Mouse (Mus musculus) heart, adult 18-20 months (tissue): ENCODE measurements around the gene Aifm3. TPM values are rescaled to one million over a fixed set of nuclear protein-coding genes. Genes with fewer than 3 reads are reported as not detected.

Experiments used
- DNase-seq, 2 experiments: peaks; one replicate each; pipeline ENCODE4 v3.0.0; 2021 to 2022; ENCODE audit warnings: mixed read lengths in 1 of 2
- long read RNA-seq, 2 experiments: library from polyadenylated mRNA; stranded (forward); transcript quantifications; one replicate each; pipeline ENCODE4 v2.0.0; 2021
- total RNA-seq, 2 experiments: library from RNA; stranded (reverse); gene quantifications; 2 replicates each; pipeline ENCODE4 v1.2.3; 2021

The Aifm3 gene
- total RNA-seq = under 1 TPM in 1 of 2 experiments, not detected in 1; 0.18 TPM
- long read RNA-seq, experiment 1 = 0 reads
- long read RNA-seq, experiment 2 = 0 reads

- DNase-seq = no peak
Measured at GRCm38 (mm10) chr16:17489469-17490111, at the start of gene Aifm3. Aifm3 (plus strand) TSS chr16:17489611.

DNA sequence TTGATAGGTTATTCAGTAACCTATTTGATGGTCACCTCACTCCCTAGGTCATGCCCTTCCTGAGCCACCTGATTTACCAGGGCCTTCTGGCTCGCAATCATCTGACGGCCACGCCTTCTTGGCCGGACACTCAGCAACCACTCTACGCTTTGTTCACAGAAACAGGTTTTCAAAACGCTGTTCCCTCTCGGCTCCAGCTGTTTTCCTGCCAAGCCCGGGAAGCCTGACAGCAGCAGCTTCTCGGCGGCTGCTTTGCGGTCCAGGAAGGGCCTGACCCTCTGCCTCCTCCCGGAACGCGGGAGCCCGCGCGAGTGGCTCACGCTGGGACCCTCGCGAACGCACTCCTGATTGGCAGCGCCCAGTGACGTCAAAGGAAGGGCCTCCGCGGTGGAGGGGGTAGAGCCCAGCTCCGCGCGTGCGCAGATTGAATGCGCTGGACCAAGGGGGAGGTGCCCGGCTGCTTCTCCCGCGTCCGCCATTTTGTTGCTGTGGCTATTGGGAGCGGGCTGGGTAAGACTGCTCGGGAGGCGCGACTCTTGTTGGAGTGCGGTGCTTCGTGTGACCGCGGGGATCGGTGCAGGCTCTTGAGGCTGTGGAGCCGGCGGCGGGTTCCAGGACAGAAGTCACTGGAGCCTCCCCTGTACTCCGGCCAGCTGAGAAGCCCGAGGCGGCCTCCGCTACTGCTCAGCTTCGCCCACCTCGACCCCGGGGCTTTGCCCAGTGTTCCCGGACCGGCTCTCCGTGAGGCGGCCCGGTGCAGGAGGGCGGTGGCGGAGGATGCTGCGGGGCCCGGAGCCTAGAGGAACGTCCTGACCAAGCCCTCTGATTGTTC is 37.7 kb upstream of the Aifm3 start, which contains the start of gene Crkl:
Crkl (plus strand) TSS at position 447 of the 832 bp plus-strand sequence.
- DNase-seq = peak; percentile 98 to 99

DNA sequence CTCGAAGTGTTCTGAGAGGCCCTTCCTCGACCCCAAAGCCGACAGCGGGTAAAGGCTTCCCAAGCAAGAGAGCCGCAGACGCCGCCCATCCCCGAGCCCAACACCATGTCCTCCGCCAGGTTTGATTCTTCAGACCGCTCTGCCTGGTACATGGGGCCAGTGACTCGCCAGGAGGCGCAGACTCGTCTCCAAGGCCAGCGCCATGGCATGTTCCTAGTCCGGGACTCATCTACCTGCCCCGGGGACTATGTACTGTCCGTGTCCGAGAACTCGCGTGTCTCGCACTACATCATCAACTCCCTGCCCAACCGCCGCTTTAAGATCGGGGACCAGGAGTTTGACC is 37.1 kb upstream of the Aifm3 start:
- no peak for DNase-seq

DNA sequence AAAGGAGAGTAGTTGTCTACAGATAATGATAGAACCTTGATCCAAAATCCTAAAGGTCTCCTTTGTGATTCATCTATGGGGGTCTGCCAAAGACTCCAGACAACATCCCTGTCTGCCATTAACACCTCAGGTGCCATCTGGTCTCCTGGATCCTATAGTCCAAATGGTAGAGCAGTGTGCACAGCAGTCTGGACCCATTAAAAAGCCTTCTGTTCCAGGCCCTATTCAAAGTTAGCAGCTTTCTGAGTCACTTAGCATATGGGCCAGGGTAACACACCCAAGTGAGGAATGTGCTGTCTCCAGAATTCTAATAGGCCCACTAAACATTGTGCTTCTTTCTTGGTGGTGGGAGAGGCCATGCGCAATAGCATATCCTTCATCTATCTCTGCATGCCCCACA is 32.5 kb upstream of the Aifm3 start:
- DNase-seq = no peak

- DNase-seq = peak; percentile 7 to 29
Measured at GRCm38 (mm10) chr16:17460254-17460653, 29.2 kb upstream of the Aifm3 start.

GRCm38 (mm10) chr16:17461596-17461995 is 27.8 kb upstream of the Aifm3 start:
- DNase-seq = peak in 1 of 2 experiments; percentile 8

DNA sequence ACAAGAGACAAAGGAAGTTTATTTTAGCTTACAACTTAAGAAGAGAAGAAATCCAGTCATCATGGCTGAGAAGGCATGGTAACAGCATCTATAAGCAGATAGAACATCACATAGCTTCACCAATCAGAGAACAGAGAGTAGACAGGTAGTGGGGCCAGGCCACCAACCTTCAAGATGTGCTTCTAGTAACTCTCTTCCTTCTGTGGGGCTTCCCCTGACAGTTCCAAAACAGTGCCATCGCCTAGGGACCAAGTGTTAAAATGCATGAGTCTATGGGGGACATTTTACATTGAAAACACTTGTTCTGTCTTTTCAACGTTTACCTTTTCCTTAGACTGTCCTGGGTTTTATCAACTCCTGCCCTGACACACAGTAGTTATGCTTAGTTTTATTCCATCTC is 26.2 kb upstream of the Aifm3 start:
- DNase-seq = no peak

DNA sequence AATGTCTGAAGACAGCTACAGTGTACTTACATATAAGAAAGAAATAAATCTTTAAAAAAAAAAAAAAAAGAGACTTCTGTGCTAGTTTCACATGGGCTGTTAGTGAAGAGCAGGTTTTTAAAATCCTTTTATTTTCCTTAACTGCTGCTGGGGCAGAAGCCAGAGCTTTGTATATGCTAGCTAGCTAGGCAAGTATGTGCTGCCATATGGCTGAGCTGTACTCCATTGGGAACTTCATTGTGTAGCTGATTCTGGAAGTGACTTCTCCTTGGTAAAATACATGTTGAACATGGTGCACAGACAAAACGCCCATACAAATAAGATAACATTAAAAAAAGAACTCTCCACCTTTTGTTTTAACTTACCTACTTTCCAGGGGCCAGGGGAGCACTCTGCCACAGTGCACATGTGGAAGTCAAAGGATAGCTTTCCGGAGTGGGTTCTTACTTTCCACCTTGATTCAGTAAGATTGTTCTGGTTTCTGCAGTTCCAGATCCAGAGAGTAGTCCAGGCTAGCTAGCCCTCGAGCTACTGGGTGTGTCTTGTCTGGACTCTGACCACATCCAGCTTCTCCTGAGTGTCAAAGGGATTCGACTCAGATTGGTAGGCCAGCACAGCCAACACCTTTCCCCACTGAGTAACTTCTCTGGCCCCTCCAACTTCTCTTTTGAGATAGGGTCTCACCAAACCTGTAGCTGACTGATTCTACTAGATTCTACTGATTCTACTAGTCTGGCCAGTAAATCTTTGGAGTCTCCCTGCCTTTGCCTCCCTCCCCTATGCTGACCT is 22.3 kb upstream of the Aifm3 start:
- no peak for DNase-seq

- no peak for DNase-seq
Measured at GRCm38 (mm10) chr16:17472498-17472897, 16.9 kb upstream of the Aifm3 start.

GRCm38 (mm10) chr16:17474091-17474490 is 15.3 kb upstream of the Aifm3 start:
- peak; percentile 14 to 37 for DNase-seq

- DNase-seq = no peak
Measured at GRCm38 (mm10) chr16:17474761-17475160, 14.7 kb upstream of the Aifm3 start.

DNA sequence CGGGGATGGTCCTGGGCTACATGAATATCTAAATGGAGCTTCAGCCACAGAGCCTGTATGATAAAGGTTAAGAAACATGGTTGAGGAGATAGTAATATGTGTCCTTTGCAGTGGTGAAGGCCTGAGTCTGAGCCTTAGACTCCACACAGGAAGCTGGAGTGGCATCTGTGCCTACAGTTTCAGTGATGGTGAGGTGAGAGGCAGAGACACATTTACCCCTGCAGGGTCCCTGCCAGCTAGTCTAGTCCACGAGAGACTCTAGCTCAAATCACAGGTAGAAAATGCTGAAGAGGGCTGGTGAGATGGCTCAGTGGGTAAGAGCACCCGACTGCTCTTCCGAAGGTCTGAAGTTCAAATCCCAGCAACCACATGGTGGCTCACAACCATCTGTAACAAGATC is 14.1 kb upstream of the Aifm3 start:
- DNase-seq = no peak

DNA sequence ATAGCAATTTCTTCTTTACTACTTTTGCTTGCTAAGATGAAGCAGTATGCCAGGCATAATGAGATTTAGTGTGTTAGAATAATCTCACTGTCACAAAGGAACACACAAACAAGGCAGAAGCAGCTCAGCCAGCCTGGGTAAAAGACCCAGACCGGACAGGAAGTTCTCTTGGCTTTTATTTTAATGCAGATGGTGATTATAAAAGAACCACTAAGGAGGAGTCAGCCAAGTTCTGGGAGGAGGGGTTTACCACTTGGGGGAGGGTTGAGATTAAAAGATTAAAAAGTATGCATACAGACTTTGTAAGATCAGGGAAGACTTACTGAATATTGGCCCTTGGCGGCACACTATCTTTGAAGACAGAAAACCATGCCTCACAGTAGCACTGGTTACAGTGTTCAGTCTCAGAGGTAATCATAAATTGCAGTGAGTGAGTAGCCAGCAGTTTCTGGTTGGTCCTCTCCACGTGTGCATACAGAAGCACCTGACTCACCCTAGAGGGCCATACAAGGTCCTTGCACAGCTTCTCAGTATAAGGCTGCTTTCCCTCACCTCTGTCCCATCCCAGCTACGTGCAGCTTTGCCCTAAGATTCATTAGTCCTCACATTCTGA is 11.0 kb upstream of the Aifm3 start:
- DNase-seq = no peak

GRCm38 (mm10) chr16:17481465-17481864 is 7.9 kb upstream of the Aifm3 start:
- DNase-seq = no peak

- DNase-seq = peak; percentile 22 to 47
Measured at GRCm38 (mm10) chr16:17486505-17486904, 2.9 kb upstream of the Aifm3 start.

GRCm38 (mm10) chr16:17488478-17489468 is 638 bp upstream of the Aifm3 start:
- no peak for DNase-seq

- DNase-seq = no peak
Measured at GRCm38 (mm10) chr16:17491154-17491553, 1.7 kb downstream of the Aifm3 start.

GRCm38 (mm10) chr16:17491896-17492561 is 2.6 kb downstream of the Aifm3 start:
- DNase-seq = no peak

DNA sequence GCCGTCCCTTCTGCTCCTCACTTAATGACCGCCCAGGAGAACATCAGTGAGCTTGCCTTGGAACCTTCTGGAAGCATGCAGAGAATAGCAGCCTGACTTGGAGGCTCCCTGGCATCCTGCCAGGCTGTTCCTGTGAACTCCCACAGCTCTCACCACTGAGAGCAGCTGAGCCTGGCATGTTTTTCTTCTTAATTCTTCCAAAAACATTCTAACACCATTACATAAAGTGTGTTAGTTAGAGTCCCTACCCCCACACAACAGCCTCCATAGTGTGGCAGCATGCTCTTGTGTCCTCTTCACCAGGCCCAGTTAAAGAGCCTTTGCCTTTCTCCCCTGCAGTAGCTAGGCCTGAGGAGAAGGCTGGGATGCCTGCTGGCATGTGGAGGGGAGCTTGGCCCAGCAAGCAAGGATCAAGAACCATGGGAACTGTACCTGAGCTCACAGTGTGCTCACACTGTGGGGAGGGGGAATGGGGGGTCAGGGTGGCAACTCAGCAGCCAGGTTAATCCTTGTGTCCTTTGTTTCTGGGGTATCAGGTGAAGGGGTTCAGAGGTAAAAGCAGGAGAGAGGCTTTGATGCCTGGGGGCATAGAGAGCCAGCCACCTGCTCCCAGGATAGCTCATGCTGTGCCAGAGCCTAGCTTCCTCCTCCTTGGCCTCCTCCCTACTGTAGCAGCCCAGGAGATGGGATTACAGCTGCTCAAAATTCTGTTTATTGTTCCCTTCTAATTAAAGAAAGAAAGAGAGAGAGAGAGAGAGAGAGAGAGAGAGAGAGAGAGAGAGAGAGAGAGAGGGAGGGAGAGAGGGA is 7.3 kb downstream of the Aifm3 start:
- DNase-seq = peak; percentile 37 to 45
